Mouse (Mus musculus): ENCODE measurements around the gene Fzd4. TPM values are rescaled to one million over a fixed set of nuclear protein-coding genes. Genes with fewer than 3 reads are reported as not detected.
A peak's percentile ranks its signal among the peaks of the same experiment; 100 is the strongest.

Fzd4 gene
- polyA plus RNA-seq (2012; ENCODE audit: insufficient read depth, low replicate concordance) = 0.09 and 0.40 TPM in 2 replicates

DNA sequence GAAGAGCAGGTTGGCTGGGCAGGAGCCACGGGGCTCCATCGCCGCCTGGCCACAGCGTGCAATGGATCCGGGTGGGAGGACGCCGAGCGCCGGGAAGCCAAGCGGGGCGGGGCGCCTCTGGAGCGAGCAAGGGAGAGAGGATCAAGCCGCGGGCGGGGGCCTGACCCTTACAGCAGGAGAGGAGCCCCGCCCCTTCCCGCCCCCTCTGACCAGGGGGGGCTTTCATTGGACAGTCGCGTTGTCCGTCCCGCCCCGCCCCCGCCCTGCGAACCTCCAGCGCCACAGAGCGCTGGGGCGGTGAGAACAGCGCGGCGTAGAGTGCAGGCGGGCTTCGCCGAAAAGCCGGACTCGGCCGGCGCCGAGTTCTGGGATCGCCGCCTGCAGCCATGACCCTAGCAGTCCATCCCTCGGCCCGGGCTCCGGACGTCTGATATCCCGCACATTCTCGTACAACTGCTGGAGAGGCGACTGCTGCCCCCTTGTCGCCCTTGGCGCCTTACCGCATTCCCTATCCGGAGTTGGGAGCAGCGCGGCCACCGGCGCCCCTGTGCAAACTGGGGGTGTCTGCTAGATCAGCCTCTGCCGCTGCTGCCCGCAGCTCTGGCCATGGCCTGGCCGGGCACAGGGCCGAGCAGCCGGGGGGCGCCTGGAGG is at the start of gene Fzd4, which contains the start of gene Tmem135:
Fzd4 (plus strand) TSS at position 275 of the 653 bp plus-strand sequence.
Tmem135 (minus strand) TSS at position 142 of the 653 bp plus-strand sequence.
- Histone ChIP-seq H3K36me3 (replicated peaks; ENCODE audit: low read length) (no peaks in the 10 kb centered on the region), H3K4me3 (replicated peaks) (peak within 1 kb of the TSS; percentile 95), H3K9me3 (no peaks in the 10 kb centered on the region), H3K4me1 (peaks cover 26% of the 10 kb centered on the region), H3K27me3 (replicated peaks) (peaks cover 65% of the 10 kb centered on the region)
- TF ChIP-seq FLI1 (IDR thresholded peaks at IDR 0.05; ENCODE audit: low read length) = no peak
- TF ChIP-seq GATA1 (IDR thresholded peaks at IDR 0.05; ENCODE audit: borderline replicate concordance, low read length) = no peak

DNA sequence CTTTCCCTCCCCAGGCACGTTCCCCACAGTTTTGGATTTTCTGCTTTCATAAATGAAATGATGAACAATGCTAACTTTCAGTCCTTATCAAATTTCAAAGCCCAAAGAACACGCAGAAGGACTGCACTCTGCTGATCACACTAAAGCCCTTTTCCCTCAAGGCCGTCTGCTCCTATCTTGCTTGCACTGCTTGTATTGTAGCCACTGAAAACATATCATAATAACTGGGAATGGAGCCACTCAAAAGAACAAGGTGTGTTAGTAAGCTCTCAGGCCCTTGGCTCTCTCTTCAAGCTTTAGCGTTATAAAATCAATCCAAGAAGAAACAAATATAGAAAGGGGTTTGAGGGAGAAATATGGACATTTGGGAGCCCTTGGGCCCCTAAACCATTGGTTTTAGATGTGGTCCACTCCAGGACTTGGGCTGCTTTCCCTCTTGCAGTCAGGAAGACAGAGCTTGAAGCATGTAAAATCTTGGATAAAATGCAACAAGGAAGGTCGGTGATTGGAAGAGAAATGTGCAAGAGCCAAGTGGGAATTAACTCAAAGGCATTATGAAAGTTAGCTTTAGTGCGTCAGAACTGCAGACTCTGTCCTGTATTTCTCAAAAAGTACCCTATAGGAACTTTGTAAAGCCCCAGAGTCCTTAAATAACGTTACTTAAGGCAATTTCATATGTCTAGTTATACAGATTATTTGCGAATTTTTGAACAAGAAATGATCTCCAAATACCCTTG is 48.5 kb upstream of the Fzd4 start:
- Histone ChIP-seq H3K9me3 (no peaks in the 10 kb centered on the region), H3K4me3 (replicated peaks) (no peak overlapping the region), H3K36me3 (replicated peaks; ENCODE audit: low read length) (no peaks in the 10 kb centered on the region), H3K27me3 (replicated peaks) (peaks cover 9% of the 10 kb centered on the region), H3K4me1 (peaks cover 4% of the 10 kb centered on the region; the same call in 1 of the 2 replicates)
- TF ChIP-seq GATA1 (IDR thresholded peaks at IDR 0.05; ENCODE audit: borderline replicate concordance, low read length) (no peak), FLI1 (IDR thresholded peaks at IDR 0.05; ENCODE audit: low read length) (no peak)

DNA sequence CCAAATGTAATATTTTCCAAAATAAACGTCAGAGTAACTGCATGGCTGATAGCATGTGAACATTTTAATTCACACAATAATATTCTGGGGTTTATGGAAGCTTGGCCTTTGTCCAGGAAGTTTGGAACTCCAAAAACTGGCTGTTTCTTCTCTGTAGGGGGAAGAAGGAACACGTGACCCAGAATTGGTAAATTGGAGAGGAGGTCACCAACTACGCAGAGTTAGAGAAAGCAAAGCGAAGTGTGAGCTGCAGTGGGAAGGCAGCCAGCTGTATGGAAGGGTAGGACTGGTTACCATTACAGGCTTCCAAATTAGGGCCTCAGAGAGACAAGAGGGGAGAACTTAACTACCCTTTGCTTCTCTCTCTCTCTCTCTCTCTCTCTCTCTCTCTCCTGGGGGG is 47.8 kb upstream of the Fzd4 start:
- no peaks in the 10 kb centered on the region for H3K36me3 ChIP-seq (replicated peaks; ENCODE audit: low read length)
- H3K4me3 ChIP-seq (replicated peaks) = no peak overlapping the region
- TF ChIP-seq GATA1 (IDR thresholded peaks at IDR 0.05; ENCODE audit: borderline replicate concordance, low read length) (no peak), FLI1 (IDR thresholded peaks at IDR 0.05; ENCODE audit: low read length) (no peak)

DNA sequence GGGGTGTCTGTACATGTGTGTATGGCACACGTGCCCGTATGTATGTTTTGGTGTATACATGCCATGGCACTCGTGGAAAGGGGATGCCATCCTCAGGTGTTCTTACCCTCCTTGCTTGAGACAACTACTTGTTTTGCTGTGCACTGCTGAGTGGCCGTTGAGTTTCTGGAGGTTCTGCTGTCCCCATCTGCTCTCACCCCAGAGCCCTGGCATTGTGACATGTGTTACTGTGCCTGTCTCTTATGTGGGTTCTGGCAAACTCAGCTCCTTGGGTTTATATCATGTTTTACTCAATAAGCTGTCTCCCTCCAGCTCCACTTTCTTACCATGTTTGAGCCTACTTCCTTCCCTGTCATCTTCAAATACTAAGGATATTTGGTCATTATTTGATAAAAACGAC is 40.2 kb upstream of the Fzd4 start:
- no peak for TF ChIP-seq GATA1 (IDR thresholded peaks at IDR 0.05; ENCODE audit: borderline replicate concordance, low read length)
- no peak for TF ChIP-seq FLI1 (IDR thresholded peaks at IDR 0.05; ENCODE audit: low read length)
- no peak overlapping the region for H3K4me3 ChIP-seq (replicated peaks)
- H3K9me3 ChIP-seq = peaks cover 4% of the 10 kb centered on the region; the same call in 1 of the 2 replicates
- H3K4me1 ChIP-seq = peaks cover 18% of the 10 kb centered on the region
- no peaks in the 10 kb centered on the region for H3K36me3 ChIP-seq (replicated peaks; ENCODE audit: low read length)
- no peaks in the 10 kb centered on the region for H3K27me3 ChIP-seq (replicated peaks)

More for the DNA sequence above, 47.8 kb upstream of the Fzd4 start:
- Histone ChIP-seq H3K27me3 (replicated peaks) (peaks cover 9% of the 10 kb centered on the region), H3K4me1 (peaks cover 4% of the 10 kb centered on the region; the same call in 1 of the 2 replicates), H3K9me3 (no peaks in the 10 kb centered on the region)

DNA sequence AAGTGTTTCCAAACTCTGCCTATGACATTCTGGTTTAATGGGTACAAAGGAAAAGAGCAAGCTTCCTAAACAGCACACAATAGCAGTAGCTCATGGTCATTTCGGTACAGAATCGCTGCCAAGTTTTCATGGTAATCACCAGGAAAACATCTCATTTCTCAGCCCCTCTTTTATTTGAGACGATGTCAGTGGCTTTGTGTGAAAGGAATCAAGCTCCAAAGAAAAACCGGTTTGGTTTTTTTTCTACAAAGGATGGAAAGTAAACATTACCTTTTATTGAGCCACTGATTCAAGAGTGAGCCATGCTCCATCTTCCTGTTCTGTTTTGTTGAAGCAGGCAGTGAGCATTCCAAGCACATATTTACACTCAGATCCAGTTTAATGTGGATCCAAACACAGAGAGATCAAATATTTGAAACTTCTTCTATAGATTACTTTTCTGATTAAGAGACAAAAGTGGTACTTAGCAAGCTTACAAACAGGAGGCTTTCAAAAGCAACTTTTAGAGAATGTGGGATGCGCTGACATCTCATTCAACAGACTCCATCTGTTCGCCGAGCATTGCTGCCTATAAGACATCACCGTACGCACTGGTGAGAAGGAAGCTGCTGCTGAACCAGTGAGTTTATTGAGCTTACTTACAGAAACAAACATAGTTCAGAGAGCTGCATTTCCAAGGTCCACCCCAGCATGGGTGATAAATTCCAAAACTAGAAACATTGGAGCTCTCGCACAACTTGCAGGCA is 38.8 kb upstream of the Fzd4 start:
- TF ChIP-seq GATA1 (IDR thresholded peaks at IDR 0.05; ENCODE audit: borderline replicate concordance, low read length) (no peak), FLI1 (IDR thresholded peaks at IDR 0.05; ENCODE audit: low read length) (no peak)
- peaks cover 23% of the 10 kb centered on the region for H3K4me1 ChIP-seq
- H3K4me3 ChIP-seq (replicated peaks) = no peak overlapping the region
- peaks cover 4% of the 10 kb centered on the region; the same call in 1 of the 2 replicates for H3K9me3 ChIP-seq
- no peaks in the 10 kb centered on the region for H3K36me3 ChIP-seq (replicated peaks; ENCODE audit: low read length)
- no peaks in the 10 kb centered on the region for H3K27me3 ChIP-seq (replicated peaks)

DNA sequence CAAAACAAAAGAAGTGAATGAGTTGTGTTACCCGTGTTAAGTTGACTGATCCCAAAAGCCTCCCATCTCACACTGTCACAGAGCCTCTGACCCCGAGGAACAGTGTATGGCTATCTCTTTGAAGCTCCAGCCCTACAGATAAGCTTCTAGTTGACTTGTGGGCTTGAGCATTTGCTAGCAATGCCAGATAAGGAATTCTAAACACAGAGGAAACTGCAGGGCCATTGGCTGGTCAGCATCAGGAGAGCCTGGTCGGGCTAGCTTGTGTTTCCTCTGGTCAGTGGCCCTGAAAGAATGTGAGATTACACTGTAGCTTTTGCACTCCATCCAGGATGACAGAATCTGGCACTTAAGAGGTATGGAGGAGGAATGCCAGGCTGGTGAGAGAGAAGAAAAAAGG is 36.5 kb upstream of the Fzd4 start:
- Histone ChIP-seq H3K36me3 (replicated peaks; ENCODE audit: low read length) (no peaks in the 10 kb centered on the region), H3K27me3 (replicated peaks) (no peaks in the 10 kb centered on the region), H3K4me1 (peaks cover 36% of the 10 kb centered on the region), H3K4me3 (replicated peaks) (peak overlapping the region; percentile 59), H3K9me3 (peaks cover 4% of the 10 kb centered on the region; the same call in 1 of the 2 replicates)
- TF ChIP-seq FLI1 (IDR thresholded peaks at IDR 0.05; ENCODE audit: low read length) = no peak
- no peak for TF ChIP-seq GATA1 (IDR thresholded peaks at IDR 0.05; ENCODE audit: borderline replicate concordance, low read length)

DNA sequence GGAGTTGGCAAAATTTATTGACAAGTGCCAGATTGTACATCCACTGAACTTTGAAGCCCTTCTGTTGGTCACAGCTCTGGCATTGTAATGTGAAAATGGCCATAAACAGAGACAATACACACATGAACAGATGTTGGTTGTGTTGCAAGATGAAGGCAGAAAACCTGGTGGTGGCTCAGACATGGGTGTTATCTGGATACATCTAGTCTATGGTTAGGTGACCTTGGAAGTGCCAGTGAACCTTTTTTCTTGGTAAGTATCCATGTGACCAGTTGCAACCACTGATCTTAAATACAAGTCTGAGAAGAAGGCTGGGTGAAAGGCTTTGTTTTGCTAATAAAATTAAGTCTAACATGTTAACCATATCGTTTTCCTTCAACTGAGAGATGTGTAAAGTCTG is 34.1 kb upstream of the Fzd4 start:
- Histone ChIP-seq H3K4me3 (replicated peaks) (no peak overlapping the region), H3K4me1 (peaks cover 36% of the 10 kb centered on the region), H3K9me3 (peaks cover 4% of the 10 kb centered on the region; the same call in 1 of the 2 replicates), H3K27me3 (replicated peaks) (no peaks in the 10 kb centered on the region), H3K36me3 (replicated peaks; ENCODE audit: low read length) (no peaks in the 10 kb centered on the region)
- TF ChIP-seq FLI1 (IDR thresholded peaks at IDR 0.05; ENCODE audit: low read length) (no peak), GATA1 (IDR thresholded peaks at IDR 0.05; ENCODE audit: borderline replicate concordance, low read length) (no peak)

DNA sequence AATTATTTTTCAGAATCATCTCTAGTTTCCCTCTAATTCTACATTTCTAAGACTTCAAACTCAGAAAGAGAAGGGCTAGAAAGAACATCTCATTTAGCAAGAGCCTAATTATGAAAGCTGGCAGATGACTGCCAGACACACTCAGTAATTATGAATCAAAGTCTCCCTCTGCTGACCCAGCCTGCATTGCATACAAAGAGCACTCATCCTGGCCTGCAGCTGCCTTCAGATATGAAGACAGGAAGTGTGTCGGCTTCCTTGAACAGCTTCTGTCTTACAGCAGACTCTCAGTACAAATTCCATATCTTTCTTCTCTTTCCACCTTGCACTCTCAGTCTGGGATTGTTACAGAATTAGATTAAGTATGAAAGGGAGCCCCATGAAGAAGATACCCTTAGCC is 33.2 kb upstream of the Fzd4 start:
- H3K4me3 ChIP-seq (replicated peaks) = no peak overlapping the region
- 0 out of 2 replicates have a peak, but pooled peaks cover under 1% of the 10 kb centered on the region for H3K9me3 ChIP-seq
- peaks cover 36% of the 10 kb centered on the region for H3K4me1 ChIP-seq
- H3K27me3 ChIP-seq (replicated peaks) = no peaks in the 10 kb centered on the region
- no peaks in the 10 kb centered on the region for H3K36me3 ChIP-seq (replicated peaks; ENCODE audit: low read length)
- no peak for TF ChIP-seq GATA1 (IDR thresholded peaks at IDR 0.05; ENCODE audit: borderline replicate concordance, low read length)

DNA sequence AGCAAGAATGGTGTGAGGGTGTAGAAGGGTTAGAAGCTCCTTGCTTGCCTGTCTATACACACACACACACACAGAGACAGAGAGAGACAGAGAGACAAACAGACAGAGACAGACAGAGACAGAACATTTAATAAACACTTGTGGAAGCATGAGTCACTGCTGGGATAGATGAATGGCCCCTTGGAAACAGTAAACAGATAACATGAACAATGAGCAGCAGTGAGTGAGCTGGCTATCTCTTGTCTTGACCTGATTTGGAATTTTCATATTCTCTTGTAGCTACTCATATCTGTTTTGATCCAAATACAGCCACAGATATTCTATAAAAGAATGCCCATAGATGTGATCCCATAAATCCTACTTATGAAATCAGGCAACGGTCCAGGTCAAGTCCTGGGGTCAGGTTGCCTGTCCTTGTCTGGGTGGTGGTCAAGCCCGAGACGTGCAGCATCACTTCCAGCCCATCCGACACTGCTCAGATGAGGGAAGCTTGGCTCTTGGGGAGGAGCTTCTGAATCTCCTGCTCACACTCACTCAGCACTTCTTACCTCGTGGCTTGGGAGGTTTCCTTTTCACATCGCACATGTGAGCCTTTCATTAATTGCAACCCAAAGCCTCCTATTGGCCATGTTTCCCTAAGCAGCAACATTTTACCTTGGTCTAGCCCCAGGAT is 32.4 kb upstream of the Fzd4 start:
- Histone ChIP-seq H3K36me3 (replicated peaks; ENCODE audit: low read length) (no peaks in the 10 kb centered on the region), H3K9me3 (no peaks in the 10 kb centered on the region), H3K4me1 (peaks cover 33% of the 10 kb centered on the region), H3K4me3 (replicated peaks) (peak overlapping the region; percentile 72), H3K27me3 (replicated peaks) (no peaks in the 10 kb centered on the region)
- TF ChIP-seq GATA1 (IDR thresholded peaks at IDR 0.05; ENCODE audit: borderline replicate concordance, low read length) = no peak
- TF ChIP-seq FLI1 (IDR thresholded peaks at IDR 0.05; ENCODE audit: low read length) = no peak
